24 mouse cellular contexts compared by ENCODE assay signal in genomic region chr14:57043863-57044262, GRCm38 (mm10). TPM values are rescaled to one million over a fixed set of nuclear protein-coding genes. Genes with fewer than 3 reads are reported as not detected.
DNase-seq lines count a peak whose midpoint lies in the region; ATAC-seq and TF ChIP-seq lines count a peak whose summit lies in the region.
"Had no signal": no experiment of that assay in that cellular context is flagged by ENCODE, and none has a peak within 500 bp of the region (broad histone marks: within the 10 kb centered on the region; RNA-seq: fewer than 3 reads in every experiment).

No protein-coding gene starts in this region.

- no peaks in the 10 kb centered on the region for H3K9me3 ChIP-seq in liver, embryonic 11.5 days (ENCODE audit: control insufficient read depth, low read length)
- no peaks in the 10 kb centered on the region for H3K9me3 ChIP-seq in liver, embryonic 16.5 days (replicated peaks; ENCODE audit: control insufficient read depth, low read length)
- no peaks in the 10 kb centered on the region for H3K9me3 ChIP-seq in liver, embryonic 12.5 days (replicated peaks)
- H3K9me3 ChIP-seq: embryonic facial prominence, embryonic 13.5 days; embryonic facial prominence, embryonic 15.5 days; forebrain, embryonic 10.5 days; forebrain, embryonic 12.5 days had no signal

- no peak overlapping the region for H3K27ac ChIP-seq in liver, adult 2 months (replicated peaks; ENCODE audit: insufficient read depth, low read depth, low read length)
- H3K27ac ChIP-seq in liver, embryonic 11.5 days (ENCODE audit: low read depth, low read length): no peak overlapping the region
- no peak overlapping the region for H3K27ac ChIP-seq in liver, embryonic 16.5 days (ENCODE audit: low read length)
- H3K27ac ChIP-seq in liver, embryonic 12.5 days: no peak overlapping the region
- H3K27ac ChIP-seq: embryonic facial prominence, embryonic 13.5 days; embryonic facial prominence, embryonic 15.5 days; forebrain, embryonic 10.5 days; forebrain, embryonic 12.5 days had no signal

- no peak overlapping the region for H3K9ac ChIP-seq in liver, adult 2 months (ENCODE audit: low read depth, low read length)
- H3K9ac ChIP-seq in liver, embryonic 11.5 days (ENCODE audit: low read depth, low read length): no peak overlapping the region
- no peak overlapping the region for H3K9ac ChIP-seq in liver, embryonic 16.5 days (ENCODE audit: low read depth, low read length)
- H3K9ac ChIP-seq in liver, embryonic 12.5 days: no peak overlapping the region
- H3K9ac ChIP-seq: embryonic facial prominence, embryonic 13.5 days; embryonic facial prominence, embryonic 15.5 days; forebrain, embryonic 12.5 days had no signal

- H3K4me3 ChIP-seq in liver, adult 2 months (ENCODE audit: insufficient read depth, low read depth, low read length): no peak overlapping the region
- H3K4me3 ChIP-seq in liver, embryonic 11.5 days (ENCODE audit: low read depth, low read length): no peak overlapping the region
- H3K4me3 ChIP-seq in liver, embryonic 16.5 days (ENCODE audit: low read depth, low read length): no peak overlapping the region
- no peak overlapping the region for H3K4me3 ChIP-seq in liver, embryonic 12.5 days
- H3K4me3 ChIP-seq: embryonic facial prominence, embryonic 13.5 days; embryonic facial prominence, embryonic 15.5 days; erythroblast, embryonic 14.5 days; forebrain, embryonic 10.5 days; forebrain, embryonic 12.5 days had no signal

- no peak overlapping the region for H3K4me2 ChIP-seq in liver, embryonic 11.5 days
- no peak overlapping the region for H3K4me2 ChIP-seq in liver, embryonic 16.5 days (ENCODE audit: low read depth, low read length)
- H3K4me2 ChIP-seq in liver, embryonic 12.5 days: no peak overlapping the region
- H3K4me2 ChIP-seq: embryonic facial prominence, embryonic 13.5 days; embryonic facial prominence, embryonic 15.5 days; forebrain, embryonic 12.5 days had no signal

- no peaks in the 10 kb centered on the region for H3K4me1 ChIP-seq in liver, adult 2 months (ENCODE audit: control insufficient read depth, insufficient read depth, low read length)
- no peaks in the 10 kb centered on the region for H3K4me1 ChIP-seq in liver, embryonic 11.5 days (replicated peaks; ENCODE audit: control insufficient read depth, insufficient read depth, low read length)
- no peaks in the 10 kb centered on the region for H3K4me1 ChIP-seq in liver, embryonic 16.5 days (ENCODE audit: control insufficient read depth, low read depth, low read length)
- H3K4me1 ChIP-seq in liver, embryonic 12.5 days: no peaks in the 10 kb centered on the region
- H3K4me1 ChIP-seq: embryonic facial prominence, embryonic 13.5 days; embryonic facial prominence, embryonic 15.5 days; forebrain, embryonic 10.5 days; forebrain, embryonic 12.5 days had no signal

- ATAC-seq in liver, embryonic 11.5 days (replicated peaks; ENCODE audit: low FRiP score): no peak
- ATAC-seq in liver, embryonic 16.5 days (ENCODE audit: low read depth): peak; percentile 32; the same call in 1 of the 2 replicates
- ATAC-seq in liver, embryonic 12.5 days: no peak
- ATAC-seq: forebrain, embryonic 14.5 days had no signal

- 25% methylated on average over 6 of the region's 6 CpGs for WGBS in liver, adult 2 months
- WGBS in liver, embryonic 11.5 days: 79% methylated on average over 6 of the region's 6 CpGs
- 52% methylated on average over 6 of the region's 6 CpGs for WGBS in liver, embryonic 16.5 days (ENCODE audit: insufficient replicate concordance)
- 66% methylated on average over 6 of the region's 6 CpGs for WGBS in liver, embryonic 12.5 days (ENCODE audit: insufficient replicate concordance)

- H3K27me3 ChIP-seq in liver, adult 2 months (ENCODE audit: control insufficient read depth, insufficient read depth, low read length): no peaks in the 10 kb centered on the region
- H3K27me3 ChIP-seq in liver, embryonic 11.5 days (replicated peaks; ENCODE audit: control insufficient read depth, insufficient read depth, low read length): no peaks in the 10 kb centered on the region
- H3K27me3 ChIP-seq in liver, embryonic 16.5 days (ENCODE audit: control insufficient read depth, insufficient read depth, low read depth, low read length): no peaks in the 10 kb centered on the region
- H3K27me3 ChIP-seq in liver, embryonic 12.5 days (replicated peaks): 0 out of 2 replicates have a peak, but pooled peaks cover 9% of the 10 kb centered on the region
- H3K27me3 ChIP-seq: embryonic facial prominence, embryonic 13.5 days; embryonic facial prominence, embryonic 15.5 days; forebrain, embryonic 12.5 days had no signal

- no peaks in the 10 kb centered on the region for H3K36me3 ChIP-seq in liver, adult 2 months (ENCODE audit: control insufficient read depth, insufficient read depth, low read length)
- no peaks in the 10 kb centered on the region for H3K36me3 ChIP-seq in liver, embryonic 11.5 days (ENCODE audit: control insufficient read depth, insufficient read depth, low read length)
- H3K36me3 ChIP-seq in liver, embryonic 16.5 days (ENCODE audit: control insufficient read depth, insufficient read depth): no peaks in the 10 kb centered on the region
- H3K36me3 ChIP-seq in liver, embryonic 12.5 days: no peaks in the 10 kb centered on the region
- H3K36me3 ChIP-seq: embryonic facial prominence, embryonic 13.5 days; embryonic facial prominence, embryonic 15.5 days; forebrain, embryonic 10.5 days; forebrain, embryonic 12.5 days had no signal

- no peaks in the 10 kb centered on the region for H3K79me2 ChIP-seq in liver, adult 2 months (ENCODE audit: control insufficient read depth, insufficient read depth, low read length)

- no peak for TF ChIP-seq POLR2A in liver, adult 2 months (IDR thresholded peaks at IDR 0.05; ENCODE audit: extremely low read depth, insufficient read depth, low read length)

- DNase-seq in liver, adult 2 months (ENCODE audit: extremely low read depth, low read depth, low spot score): peak; percentile 3
- no peak for DNase-seq in liver, embryonic 11.5 days (ENCODE audit: low spot score)
- DNase-seq in yolk sac, embryonic 10.5 days (ENCODE audit: low spot score): peak; percentile 21
- DNase-seq in thymus, postnatal 4 days: no peak
- DNase-seq: adrenal gland, adult 2 months; adrenal gland, postnatal 10 days; adrenal gland, postnatal 25 days; cerebellum, adult 11 months; cerebellum, adult 18-20 months; cerebellum, adult 8-10 months; cerebellum, adult 9-11 months; cerebellum, postnatal 14 days; cerebellum, postnatal 36 days; embryo, embryonic 11 days had no signal

- TF ChIP-seq CTCF in liver, adult 2 months (IDR thresholded peaks at IDR 0.05; ENCODE audit: low read depth, low read length): no peak

RNA-seq across cellular contexts. Expression of gene Gja3, which starts 14.0 kb away (rescaled TPM):
- total RNA-seq in liver, adult 2 months (2014; rRNA removed): not detected in 2 replicates
- not detected in 2 replicates for polyA plus RNA-seq in liver, adult 2 months (2012; rRNA removed)
- polyA plus RNA-seq in liver, embryonic 11.5 days (2014; fragmentation: Nextera tagmentation; extraction: Ambion mirVana): 0.15 and 0.17 TPM in 2 replicates
- polyA plus RNA-seq in liver, embryonic 16.5 days (2015; fragmentation: Nextera tagmentation; extraction: Ambion mirVana): 0.12 and 0.53 TPM in 2 replicates
- polyA plus RNA-seq in liver, embryonic 12.5 days (2016; fragmentation: Nextera tagmentation; extraction: Ambion mirVana): not detected in 2 replicates
- total RNA-seq: adrenal gland, adult 2 months; adrenal gland, postnatal 25 days; common myeloid progenitor, adult 5-6 weeks; MEL had no signal
- polyA plus RNA-seq: erythroblast, embryonic 14.5 days had no signal

Comparison
In these comparisons a context has a peak if more than half of its experiments do, and no peak if none do; other contexts are left out.
1. DNase-seq: peak in liver, adult 2 months (single experiment) and yolk sac, embryonic 10.5 days (single experiment); none in liver, embryonic 11.5 days (single experiment) and thymus, postnatal 4 days (single experiment).